Mouse (Mus musculus): ENCODE measurements around the gene Itga1. TPM values are rescaled to one million over a fixed set of nuclear protein-coding genes. Genes with fewer than 3 reads are reported as not detected.

Gene Itga1
- total and polyA plus RNA-seq, 2 experiments from 2014 or later = 4.1 to 4.6 TPM

DNA sequence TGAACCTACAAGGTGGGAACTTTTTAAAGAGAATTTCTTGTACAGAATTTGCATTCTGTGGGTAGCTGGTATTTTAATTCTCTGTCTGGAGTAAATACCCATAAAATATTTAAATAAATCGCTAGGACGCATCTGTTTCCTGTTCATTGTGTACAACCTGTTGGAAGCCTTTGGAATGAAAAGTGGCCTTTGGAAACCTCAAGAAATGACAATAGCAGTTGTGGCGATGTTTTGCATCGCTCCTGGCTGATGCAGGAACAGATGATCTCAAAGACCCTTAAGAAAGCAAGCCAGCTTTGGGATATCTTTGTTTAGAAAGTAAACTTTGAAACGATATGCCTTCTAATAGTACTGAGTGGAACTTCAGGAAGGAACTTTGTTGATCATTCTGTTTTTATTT lies 17.0 kb upstream of the Itga1 start:
- H3K9ac ChIP-seq (replicated peaks; ENCODE audit: low read length) = no peak overlapping the region
- H3K4me1 ChIP-seq (ENCODE audit: insufficient read depth, low read length) = no peaks in the 10 kb centered on the region
- TF ChIP-seq CTCF (IDR thresholded peaks at IDR 0.05; ENCODE audit: low read depth) = no peak
- no peak overlapping the region for H3K4me3 ChIP-seq (ENCODE audit: low read length)
- no peaks in the 10 kb centered on the region for H3K27me3 ChIP-seq (ENCODE audit: insufficient read depth, low read length)
- ATAC-seq (no peak), DNase-seq (ENCODE audit: low spot score) (no peak)
- no peak overlapping the region for H3K27ac ChIP-seq
- H3K36me3 ChIP-seq (ENCODE audit: insufficient read depth, low read length) = no peaks in the 10 kb centered on the region
- H3K9me3 ChIP-seq (ENCODE audit: low read length) = no peaks in the 10 kb centered on the region
- H3K4me2 ChIP-seq (ENCODE audit: low read depth, low read length) = no peak overlapping the region
- 49% methylated on average over 5 of the region's 5 CpGs for WGBS

DNA sequence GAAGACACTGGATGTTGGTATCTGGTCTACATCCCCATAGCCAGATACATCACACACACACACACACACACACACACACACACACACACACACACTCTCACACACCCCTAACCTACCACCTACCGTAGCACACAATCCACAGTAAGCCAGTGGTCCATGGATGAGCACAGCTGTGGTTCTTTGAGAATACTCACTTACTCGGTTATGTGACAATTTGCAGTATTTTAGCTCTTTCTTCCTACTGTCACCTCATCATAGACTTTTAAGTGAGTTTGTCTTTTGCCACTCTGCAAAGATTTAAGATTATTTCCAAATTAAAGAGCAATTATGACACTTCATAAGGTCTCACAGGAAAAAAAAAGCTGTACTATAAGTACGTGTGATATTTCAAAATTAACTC lies 16.4 kb upstream of the Itga1 start:
- Histone ChIP-seq H3K4me1 (ENCODE audit: insufficient read depth, low read length) (no peaks in the 10 kb centered on the region), H3K4me2 (ENCODE audit: low read depth, low read length) (no peak overlapping the region), H3K36me3 (ENCODE audit: insufficient read depth, low read length) (no peaks in the 10 kb centered on the region), H3K9me3 (ENCODE audit: low read length) (no peaks in the 10 kb centered on the region), H3K27me3 (ENCODE audit: insufficient read depth, low read length) (no peaks in the 10 kb centered on the region), H3K27ac (no peak overlapping the region), H3K4me3 (ENCODE audit: low read length) (no peak overlapping the region), H3K9ac (replicated peaks; ENCODE audit: low read length) (no peak overlapping the region)
- no peak for ATAC-seq
- WGBS = 76% methylated on average over 3 of the region's 3 CpGs
- no peak for TF ChIP-seq CTCF (IDR thresholded peaks at IDR 0.05; ENCODE audit: low read depth)
- no peak for DNase-seq (ENCODE audit: low spot score)

DNA sequence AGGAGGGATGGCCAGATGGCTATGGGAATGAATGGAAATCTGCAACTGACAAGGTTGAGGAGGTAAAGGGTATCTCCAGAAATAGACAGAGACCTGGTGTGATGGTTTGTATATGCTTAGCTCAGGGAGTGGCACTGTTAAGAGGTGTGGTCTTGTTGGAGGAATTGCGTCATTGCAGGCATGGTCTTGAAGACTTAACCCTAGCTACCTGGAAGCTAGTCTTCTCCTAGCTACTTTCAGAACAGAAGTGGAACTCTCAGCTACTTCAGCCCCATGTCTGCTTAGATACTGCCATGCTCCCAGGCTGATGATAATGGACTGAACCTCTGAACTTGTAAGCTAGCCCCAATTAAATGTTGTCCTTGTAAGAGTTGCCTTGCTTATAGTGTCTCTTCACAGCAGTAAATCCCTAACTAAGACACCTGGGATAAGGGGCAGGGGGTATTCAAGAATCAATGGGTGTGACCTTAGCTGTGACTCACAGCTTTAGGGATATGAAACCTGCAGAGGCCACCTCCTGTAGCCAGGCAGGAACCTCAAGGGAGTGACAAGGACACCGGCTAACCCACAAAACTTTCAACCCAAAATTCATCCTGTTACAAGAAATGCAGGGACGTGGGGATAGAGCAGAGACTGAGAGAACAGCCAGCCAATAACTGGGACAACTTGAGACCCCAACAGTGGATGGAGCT lies 15.3 kb upstream of the Itga1 start:
- H3K4me3 ChIP-seq (ENCODE audit: low read length) = no peak overlapping the region
- whole genome bisulfite sequencing = 81% methylated on average over 3 of the region's 3 CpGs
- H3K36me3 ChIP-seq (ENCODE audit: insufficient read depth, low read length) = no peaks in the 10 kb centered on the region
- no peak overlapping the region for H3K9ac ChIP-seq (replicated peaks; ENCODE audit: low read length)
- no peak for DNase-seq (ENCODE audit: low spot score)
- H3K4me2 ChIP-seq (ENCODE audit: low read depth, low read length) = no peak overlapping the region
- H3K27ac ChIP-seq = no peak overlapping the region
- no peaks in the 10 kb centered on the region for H3K9me3 ChIP-seq (ENCODE audit: low read length)
- TF ChIP-seq CTCF (IDR thresholded peaks at IDR 0.05; ENCODE audit: low read depth) = no peak
- no peak for ATAC-seq
- H3K4me1 ChIP-seq (ENCODE audit: insufficient read depth, low read length) = no peaks in the 10 kb centered on the region
- no peaks in the 10 kb centered on the region for H3K27me3 ChIP-seq (ENCODE audit: insufficient read depth, low read length)

DNA sequence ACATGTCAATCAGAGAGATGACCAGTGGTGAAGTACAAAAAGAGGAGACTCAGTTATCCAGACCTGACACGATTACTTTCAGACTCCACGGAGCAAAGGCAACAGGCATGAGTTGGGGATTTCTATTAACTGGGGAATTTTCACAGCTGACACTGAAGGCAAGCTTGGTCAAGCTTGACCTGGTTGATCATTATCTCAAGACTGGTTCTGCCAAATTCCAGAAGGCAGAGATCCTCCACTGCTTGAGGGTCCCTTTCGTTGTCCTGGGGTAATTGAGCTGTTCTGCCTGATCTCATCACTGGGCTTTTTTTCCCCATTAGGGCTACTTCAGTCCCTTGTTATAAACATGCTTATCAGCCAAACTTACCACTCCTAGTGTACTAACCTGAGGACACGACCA lies 7.9 kb upstream of the Itga1 start:
- no peak overlapping the region for H3K27ac ChIP-seq
- WGBS = 84% methylated on average over 4 of the region's 4 CpGs
- H3K27me3 ChIP-seq (ENCODE audit: insufficient read depth, low read length) = no peaks in the 10 kb centered on the region
- no peaks in the 10 kb centered on the region for H3K9me3 ChIP-seq (ENCODE audit: low read length)
- DNase-seq (ENCODE audit: low spot score) = no peak
- H3K4me3 ChIP-seq (ENCODE audit: low read length) = no peak overlapping the region
- no peak overlapping the region for H3K4me2 ChIP-seq (ENCODE audit: low read depth, low read length)
- H3K9ac ChIP-seq (replicated peaks; ENCODE audit: low read length) = no peak overlapping the region
- TF ChIP-seq CTCF (IDR thresholded peaks at IDR 0.05; ENCODE audit: low read depth) = no peak
- no peak for ATAC-seq
- no peaks in the 10 kb centered on the region for H3K4me1 ChIP-seq (ENCODE audit: insufficient read depth, low read length)
- H3K36me3 ChIP-seq (ENCODE audit: insufficient read depth, low read length) = no peaks in the 10 kb centered on the region

DNA sequence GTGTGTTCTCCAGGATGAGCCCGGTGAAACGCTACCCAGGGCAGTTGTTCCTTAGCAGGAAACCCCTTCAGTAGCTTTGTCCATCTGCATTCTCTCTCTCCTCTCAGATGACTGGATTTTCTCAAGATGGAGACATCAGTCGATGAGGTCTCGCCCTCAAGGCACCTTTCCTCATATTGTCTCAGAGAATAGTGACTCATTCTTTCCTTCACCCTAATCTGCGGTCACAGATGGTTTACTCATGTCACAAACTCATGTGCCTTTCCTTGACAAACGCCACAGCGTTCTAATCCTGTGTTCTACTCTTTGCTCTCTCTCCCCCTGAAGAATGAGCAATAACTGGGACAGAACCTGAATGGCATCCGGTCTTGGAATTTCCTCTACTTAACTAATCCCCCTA lies 5.7 kb upstream of the Itga1 start:
- Histone ChIP-seq H3K9me3 (ENCODE audit: low read length) (no peaks in the 10 kb centered on the region), H3K4me3 (ENCODE audit: low read length) (no peak overlapping the region), H3K4me2 (ENCODE audit: low read depth, low read length) (no peak overlapping the region), H3K27me3 (ENCODE audit: insufficient read depth, low read length) (no peaks in the 10 kb centered on the region), H3K9ac (replicated peaks; ENCODE audit: low read length) (no peak overlapping the region), H3K27ac (no peak overlapping the region), H3K36me3 (ENCODE audit: insufficient read depth, low read length) (no peaks in the 10 kb centered on the region), H3K4me1 (ENCODE audit: insufficient read depth, low read length) (no peaks in the 10 kb centered on the region)
- TF ChIP-seq CTCF (IDR thresholded peaks at IDR 0.05; ENCODE audit: low read depth) = no peak
- 91% methylated on average over 8 of the region's 8 CpGs for WGBS
- ATAC-seq (no peak), DNase-seq (ENCODE audit: low spot score) (no peak)

DNA sequence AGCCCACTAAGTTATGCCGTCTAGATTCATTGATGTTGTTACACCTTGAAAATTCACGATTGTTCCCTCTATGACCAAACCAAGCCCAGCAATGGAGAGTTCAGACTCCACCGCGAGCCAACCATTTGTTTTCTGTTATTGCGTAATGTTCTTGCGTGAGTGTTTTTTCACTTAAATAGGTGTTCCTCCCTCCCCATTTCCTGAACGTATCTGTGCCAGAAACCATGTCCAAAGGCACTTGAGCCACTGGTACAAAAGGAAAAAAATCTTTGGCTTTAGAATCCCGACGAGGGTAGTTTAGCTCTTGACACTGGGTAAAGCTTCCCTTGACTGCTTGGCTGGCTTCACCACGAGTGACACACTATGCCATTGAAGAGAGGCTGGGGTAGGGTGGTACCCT lies 4.4 kb upstream of the Itga1 start:
- WGBS = 83% methylated on average over 10 of the region's 10 CpGs
- TF ChIP-seq CTCF (IDR thresholded peaks at IDR 0.05; ENCODE audit: low read depth) = no peak
- H3K4me1 ChIP-seq (ENCODE audit: insufficient read depth, low read length) = 0 out of 2 replicates have a peak, but pooled peaks cover 2% of the 10 kb centered on the region

DNA sequence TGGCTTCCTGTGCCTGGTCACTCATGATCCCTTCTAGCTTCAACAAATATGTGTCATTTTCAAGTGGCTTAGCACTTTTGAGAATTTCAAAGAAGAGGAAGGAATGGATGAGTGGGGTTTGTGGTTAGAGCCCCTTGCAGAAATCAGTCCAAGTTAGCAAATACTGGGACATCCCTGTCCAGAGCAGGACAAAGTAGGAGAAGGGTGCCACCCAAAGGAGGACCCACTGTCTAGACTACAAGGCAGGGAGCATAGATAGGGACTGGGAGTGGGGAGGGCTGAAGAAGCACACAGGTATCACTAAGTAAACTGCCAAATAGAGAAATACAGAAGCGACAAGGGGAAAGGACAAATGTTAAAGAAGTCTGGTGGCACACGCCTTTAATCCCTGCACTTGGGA lies 990 bp upstream of the Itga1 start:
- H3K27ac ChIP-seq = no peak overlapping the region
- H3K4me2 ChIP-seq (ENCODE audit: low read depth, low read length) = no peak overlapping the region
- TF ChIP-seq CTCF (IDR thresholded peaks at IDR 0.05; ENCODE audit: low read depth) = no peak
- H3K4me3 ChIP-seq (ENCODE audit: low read length) = no peak overlapping the region
- H3K9me3 ChIP-seq (ENCODE audit: low read length) = no peaks in the 10 kb centered on the region
- WGBS = 97% methylated on average over 2 of the region's 2 CpGs
- 0 out of 2 replicates have a peak, but pooled peaks cover 3% of the 10 kb centered on the region for H3K4me1 ChIP-seq (ENCODE audit: insufficient read depth, low read length)
- H3K36me3 ChIP-seq (ENCODE audit: insufficient read depth, low read length) = no peaks in the 10 kb centered on the region
- no peak for ATAC-seq
- no peaks in the 10 kb centered on the region for H3K27me3 ChIP-seq (ENCODE audit: insufficient read depth, low read length)
- no peak for DNase-seq (ENCODE audit: low spot score)
- H3K9ac ChIP-seq (replicated peaks; ENCODE audit: low read length) = no peak overlapping the region

More for the DNA sequence above, 4.4 kb upstream of the Itga1 start:
- H3K36me3 ChIP-seq (ENCODE audit: insufficient read depth, low read length) = no peaks in the 10 kb centered on the region
- no peaks in the 10 kb centered on the region for H3K27me3 ChIP-seq (ENCODE audit: insufficient read depth, low read length)
- no peak overlapping the region for H3K27ac ChIP-seq
- ATAC-seq (no peak), DNase-seq (ENCODE audit: low spot score) (no peak)
- H3K4me2 ChIP-seq (ENCODE audit: low read depth, low read length) = no peak overlapping the region
- no peaks in the 10 kb centered on the region for H3K9me3 ChIP-seq (ENCODE audit: low read length)
- H3K9ac ChIP-seq (replicated peaks; ENCODE audit: low read length) = no peak overlapping the region
- H3K4me3 ChIP-seq (ENCODE audit: low read length) = no peak overlapping the region
